Mouse (Mus musculus) lung, adult 2 months (tissue): ENCODE measurements around the gene Klhl7.

Source experiments
- CTCF ChIP-seq: fragments of 200-500 bp; IDR thresholded peaks from 2 replicates; pipeline ENCODE4 v1.5.1; 2011; ENCODE audit warnings: mild to moderate bottlenecking, low read length, control low read depth; ENCODE audit not compliant: insufficient read depth
- POLR2A ChIP-seq: fragments of 200-500 bp; IDR thresholded peaks from 2 replicates; pipeline ENCODE4 v1.6.1; 2011; ENCODE audit warnings: low read depth, mild to moderate bottlenecking, control low read depth, low read length, borderline replicate concordance; ENCODE audit errors: extremely low read depth

DNA sequence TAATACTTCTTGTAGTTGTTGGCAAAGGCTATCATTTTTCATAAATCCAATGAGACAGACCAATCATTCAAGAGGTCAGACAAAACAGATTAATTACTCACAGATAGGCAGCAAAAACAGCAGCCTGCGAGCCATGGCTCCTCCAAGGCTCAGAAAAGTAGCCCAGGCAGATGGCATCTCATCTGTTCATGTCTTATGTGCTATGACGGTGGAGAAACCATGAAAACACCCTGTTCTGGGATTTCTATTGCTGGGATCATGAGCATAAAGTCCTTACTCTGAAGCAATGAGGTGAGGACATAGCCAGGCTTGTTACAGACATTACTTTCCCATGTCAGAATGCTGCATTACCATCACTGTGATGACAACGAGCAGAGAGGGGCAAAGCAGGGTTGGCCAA is 7.9 kb upstream of the Klhl7 start:
- TF ChIP-seq CTCF: no peak
- no peak for TF ChIP-seq POLR2A
